Mouse (Mus musculus): ENCODE data around the gene Dapl1. TPM values are rescaled to one million over a fixed set of nuclear protein-coding genes. Genes with fewer than 3 reads are reported as not detected.

The Dapl1 gene
- polyA plus RNA-seq, 1 experiment from 2014 or later = 5.4 TPM

DNA sequence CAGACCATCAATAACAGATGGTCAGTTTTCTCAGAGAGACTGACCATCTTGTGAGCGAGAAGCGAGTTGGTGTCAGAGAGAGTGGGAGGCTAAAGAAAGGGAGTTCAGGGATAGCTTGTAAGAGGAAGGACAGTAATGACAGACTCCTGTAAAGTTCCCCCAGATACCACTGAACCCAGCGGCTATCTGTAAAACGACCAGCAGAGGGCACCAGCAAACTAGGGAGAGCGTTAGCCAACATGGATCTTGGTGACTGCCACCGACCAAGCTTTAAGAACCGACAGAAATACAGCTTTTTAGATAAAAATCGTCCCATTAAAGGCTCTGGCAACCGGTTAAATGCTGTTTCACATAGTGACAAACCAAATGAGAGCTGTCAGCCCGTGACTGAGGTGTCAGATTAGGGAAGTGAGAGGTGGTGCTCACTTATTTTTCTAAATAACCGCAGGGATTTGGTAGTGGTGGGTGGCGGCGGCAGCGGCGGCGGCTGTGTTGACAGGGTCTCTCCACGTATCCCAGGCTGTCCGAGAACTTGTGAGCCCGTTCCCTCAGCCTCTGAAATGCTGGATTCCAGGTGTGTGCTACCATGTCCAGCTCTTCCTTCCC lies 37.7 kb downstream of the Dapl1 start:
- ATAC-seq (ENCODE audit: low read depth) = peak; percentile 86
- WGBS = 11% methylated on average over 19 of the region's 19 CpGs
- H3K9me3 ChIP-seq (ENCODE audit: control insufficient read depth, low read length) = no peaks in the 10 kb centered on the region
- H3K27me3 ChIP-seq (ENCODE audit: control insufficient read depth, insufficient read depth, low read depth, low read length) = no peaks in the 10 kb centered on the region
- peaks cover 5% of the 10 kb centered on the region for H3K4me1 ChIP-seq (replicated peaks; ENCODE audit: control insufficient read depth, insufficient read depth, low read length)
- H3K4me3 ChIP-seq (ENCODE audit: low read length) = peak overlapping the region; percentile 32
- no peaks in the 10 kb centered on the region for H3K36me3 ChIP-seq (ENCODE audit: control insufficient read depth, insufficient read depth, low read length)
- H3K4me2 ChIP-seq (ENCODE audit: low read depth, low read length) = peak overlapping the region; percentile 55
- H3K27ac ChIP-seq (ENCODE audit: low read length) = peak overlapping the region; percentile 38
- H3K9ac ChIP-seq (ENCODE audit: low read length) = peak overlapping the region; percentile 60

DNA sequence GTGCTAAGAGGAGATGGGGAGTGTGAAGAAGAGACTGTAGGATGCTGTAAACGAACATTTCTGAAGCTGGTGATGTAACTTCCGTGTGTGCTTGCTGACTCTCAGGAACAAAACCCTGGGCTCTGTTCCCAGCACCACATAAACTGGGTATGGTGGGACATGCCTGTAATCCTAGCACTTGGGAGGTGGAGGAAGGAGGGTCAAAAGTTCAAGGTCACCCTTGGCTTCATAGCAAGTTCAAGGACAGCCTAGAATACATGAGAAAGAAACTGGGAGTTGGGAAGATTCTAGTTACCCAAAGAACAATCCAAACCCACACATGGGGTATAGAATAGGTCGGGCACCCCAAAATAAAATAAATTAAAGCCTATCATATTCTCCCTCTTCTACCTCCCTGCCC lies 39.1 kb downstream of the Dapl1 start:
- no peak overlapping the region for H3K9ac ChIP-seq (ENCODE audit: low read length)
- H3K36me3 ChIP-seq (ENCODE audit: control insufficient read depth, insufficient read depth, low read length) = no peaks in the 10 kb centered on the region
- ATAC-seq (ENCODE audit: low read depth) = no peak
- no peaks in the 10 kb centered on the region for H3K9me3 ChIP-seq (ENCODE audit: control insufficient read depth, low read length)
- H3K27ac ChIP-seq (ENCODE audit: low read length) = no peak overlapping the region
- no peak overlapping the region for H3K4me2 ChIP-seq (ENCODE audit: low read depth, low read length)
- no peak overlapping the region for H3K4me3 ChIP-seq (ENCODE audit: low read length)
- H3K4me1 ChIP-seq (replicated peaks; ENCODE audit: control insufficient read depth, insufficient read depth, low read length) = peaks cover 5% of the 10 kb centered on the region
- H3K27me3 ChIP-seq (ENCODE audit: control insufficient read depth, insufficient read depth, low read depth, low read length) = no peaks in the 10 kb centered on the region
- 86% methylated on average over 3 of the region's 3 CpGs for WGBS

DNA sequence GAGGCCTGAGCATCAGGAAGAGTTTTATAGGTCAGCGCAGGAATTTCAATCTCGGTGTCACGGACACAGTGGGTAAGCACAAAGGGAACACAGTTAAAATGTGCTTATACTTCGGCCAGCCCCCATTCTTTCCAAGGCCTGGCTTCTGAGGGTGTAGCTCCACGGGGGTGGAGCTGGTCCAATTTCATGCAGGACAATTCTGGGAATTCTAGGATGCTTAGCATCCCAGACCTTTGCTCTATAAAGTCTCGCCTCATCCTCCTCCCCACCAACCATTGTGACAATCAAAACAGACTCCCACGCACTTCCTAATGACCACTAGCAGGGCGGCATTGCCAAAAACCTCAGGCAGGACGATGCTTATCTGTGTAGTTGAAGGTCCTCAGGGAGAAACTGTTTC lies 42.4 kb downstream of the Dapl1 start:
- no peaks in the 10 kb centered on the region for H3K27me3 ChIP-seq (ENCODE audit: control insufficient read depth, insufficient read depth, low read depth, low read length)
- H3K9me3 ChIP-seq (ENCODE audit: control insufficient read depth, low read length) = no peaks in the 10 kb centered on the region
- no peaks in the 10 kb centered on the region for H3K36me3 ChIP-seq (ENCODE audit: control insufficient read depth, insufficient read depth, low read length)
- H3K27ac ChIP-seq (ENCODE audit: low read length) = no peak overlapping the region
- no peak overlapping the region for H3K4me2 ChIP-seq (ENCODE audit: low read depth, low read length)
- no peak overlapping the region for H3K4me3 ChIP-seq (ENCODE audit: low read length)
- peaks cover 15% of the 10 kb centered on the region for H3K4me1 ChIP-seq (replicated peaks; ENCODE audit: control insufficient read depth, insufficient read depth, low read length)
- H3K9ac ChIP-seq (ENCODE audit: low read length) = no peak overlapping the region
- WGBS = 65% methylated on average over 9 of the region's 9 CpGs
- ATAC-seq (ENCODE audit: low read depth) = no peak

DNA sequence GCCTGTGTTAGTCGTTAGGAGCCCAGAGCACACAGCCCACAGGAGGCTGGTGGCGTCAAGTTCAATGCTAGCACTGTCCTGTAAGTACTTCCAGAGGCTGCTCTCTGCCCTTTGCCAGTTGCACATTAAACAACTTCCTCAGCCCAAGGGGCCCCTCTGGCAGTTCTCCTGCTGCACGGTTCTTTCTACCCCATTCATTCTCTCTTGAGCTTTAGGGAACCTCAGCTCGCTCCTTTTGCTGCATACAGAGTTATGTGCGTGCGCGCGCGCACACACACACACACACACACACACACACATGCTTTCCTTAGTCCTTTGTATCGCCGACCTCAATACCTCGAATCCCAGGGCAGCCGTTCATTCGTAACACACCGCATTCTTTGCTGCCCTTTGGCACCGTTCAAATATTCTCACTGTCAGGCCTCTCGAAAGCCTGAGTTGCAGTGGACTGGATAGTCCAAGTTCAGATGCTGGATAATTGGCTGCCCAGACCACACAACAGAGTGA lies 45.2 kb downstream of the Dapl1 start:
- H3K36me3 ChIP-seq (ENCODE audit: control insufficient read depth, insufficient read depth, low read length) = no peaks in the 10 kb centered on the region
- 44% methylated on average over 17 of the region's 17 CpGs for WGBS
- H3K27ac ChIP-seq (ENCODE audit: low read length) = no peak overlapping the region; the same call in 1 of the 2 replicates
- no peak for ATAC-seq (ENCODE audit: low read depth)
- H3K9me3 ChIP-seq (ENCODE audit: control insufficient read depth, low read length) = no peaks in the 10 kb centered on the region
- peak overlapping the region; percentile 34; the same call in 1 of the 2 replicates for H3K9ac ChIP-seq (ENCODE audit: low read length)
- peaks cover 12% of the 10 kb centered on the region for H3K4me1 ChIP-seq (replicated peaks; ENCODE audit: control insufficient read depth, insufficient read depth, low read length)
- H3K4me3 ChIP-seq (ENCODE audit: low read length) = no peak overlapping the region
- no peaks in the 10 kb centered on the region for H3K27me3 ChIP-seq (ENCODE audit: control insufficient read depth, insufficient read depth, low read depth, low read length)
- peak overlapping the region; percentile 12; the same call in 1 of the 2 replicates for H3K4me2 ChIP-seq (ENCODE audit: low read depth, low read length)

DNA sequence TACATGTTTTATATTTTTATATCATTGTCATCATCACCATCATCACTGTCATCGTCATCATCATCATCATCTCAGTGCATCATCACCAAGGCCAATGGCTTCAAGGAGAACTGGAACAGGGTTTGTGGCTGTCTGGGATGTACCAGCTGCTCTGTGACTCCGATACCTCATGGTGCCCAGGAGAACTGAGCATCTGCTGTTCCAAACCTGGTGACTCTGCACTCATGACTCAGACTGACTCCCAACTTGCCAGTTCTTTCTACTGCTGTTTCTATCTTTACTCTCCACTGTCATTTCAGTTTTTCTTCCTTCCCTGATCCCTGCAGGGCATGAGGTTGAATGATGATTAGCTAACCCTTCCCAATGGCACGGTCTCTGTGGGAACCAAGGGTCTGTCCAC lies 46.4 kb downstream of the Dapl1 start:
- ATAC-seq (ENCODE audit: low read depth) = no peak
- Histone ChIP-seq H3K9me3 (ENCODE audit: control insufficient read depth, low read length) (no peaks in the 10 kb centered on the region), H3K4me3 (ENCODE audit: low read length) (no peak overlapping the region), H3K9ac (ENCODE audit: low read length) (no peak overlapping the region), H3K27me3 (ENCODE audit: control insufficient read depth, insufficient read depth, low read depth, low read length) (no peaks in the 10 kb centered on the region), H3K4me1 (replicated peaks; ENCODE audit: control insufficient read depth, insufficient read depth, low read length) (peaks cover 9% of the 10 kb centered on the region), H3K27ac (ENCODE audit: low read length) (no peak overlapping the region), H3K4me2 (ENCODE audit: low read depth, low read length) (no peak overlapping the region), H3K36me3 (ENCODE audit: control insufficient read depth, insufficient read depth, low read length) (no peaks in the 10 kb centered on the region)
- WGBS = 89% methylated on average over 3 of the region's 3 CpGs

DNA sequence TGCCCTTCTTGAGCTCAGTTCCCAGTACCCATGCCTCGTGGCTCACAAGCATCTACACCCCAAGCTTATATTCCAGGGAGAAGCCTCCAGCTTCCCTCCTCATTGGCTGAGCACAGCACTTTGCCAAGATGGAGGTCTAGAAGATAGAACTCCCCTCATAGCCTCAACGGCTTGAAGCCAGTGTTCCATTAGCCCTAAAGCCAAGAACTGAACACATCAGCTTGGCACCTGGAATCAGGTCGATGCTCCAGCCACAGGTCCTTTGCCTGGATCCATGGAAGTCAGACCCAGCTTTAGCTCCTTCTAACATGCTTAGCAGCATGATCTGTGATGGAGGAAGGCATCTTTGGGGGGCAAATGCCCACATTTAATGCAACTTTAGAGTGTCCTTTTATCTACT lies 48.5 kb downstream of the Dapl1 start:
- no peak for ATAC-seq (ENCODE audit: low read depth)

DNA sequence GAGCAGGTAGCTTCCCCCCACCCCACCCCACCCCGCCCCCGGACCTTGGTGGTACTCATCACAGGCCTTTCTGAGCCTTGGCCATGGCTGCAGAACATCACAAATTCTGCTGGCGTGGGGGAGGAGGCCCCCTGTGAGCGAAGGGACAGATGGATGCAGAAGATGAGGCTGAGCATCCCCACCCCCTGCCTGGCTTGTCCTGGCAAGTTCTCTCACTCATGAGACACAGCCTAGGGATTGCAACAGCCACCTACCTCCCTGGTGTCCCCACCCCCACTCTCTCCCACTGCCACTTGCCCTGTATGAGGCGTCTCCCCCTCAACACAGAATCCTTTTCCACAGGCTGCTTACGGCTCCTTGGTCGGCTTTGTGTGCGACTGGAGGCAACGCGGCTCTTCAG lies 49.1 kb downstream of the Dapl1 start:
- H3K4me3 ChIP-seq (ENCODE audit: low read length) = no peak overlapping the region
- no peaks in the 10 kb centered on the region for H3K27me3 ChIP-seq (ENCODE audit: control insufficient read depth, insufficient read depth, low read depth, low read length)
- H3K27ac ChIP-seq (ENCODE audit: low read length) = no peak overlapping the region
- 86% methylated on average over 10 of the region's 10 CpGs for WGBS
- H3K4me1 ChIP-seq (replicated peaks; ENCODE audit: control insufficient read depth, insufficient read depth, low read length) = peaks cover 9% of the 10 kb centered on the region
- no peaks in the 10 kb centered on the region for H3K36me3 ChIP-seq (ENCODE audit: control insufficient read depth, insufficient read depth, low read length)
- H3K4me2 ChIP-seq (ENCODE audit: low read depth, low read length) = no peak overlapping the region
- H3K9me3 ChIP-seq (ENCODE audit: control insufficient read depth, low read length) = no peaks in the 10 kb centered on the region
- ATAC-seq (ENCODE audit: low read depth) = no peak
- no peak overlapping the region for H3K9ac ChIP-seq (ENCODE audit: low read length)

More for the DNA sequence above, 48.5 kb downstream of the Dapl1 start:
- Histone ChIP-seq H3K27me3 (ENCODE audit: control insufficient read depth, insufficient read depth, low read depth, low read length) (no peaks in the 10 kb centered on the region), H3K4me2 (ENCODE audit: low read depth, low read length) (no peak overlapping the region), H3K4me3 (ENCODE audit: low read length) (no peak overlapping the region), H3K27ac (ENCODE audit: low read length) (no peak overlapping the region), H3K9me3 (ENCODE audit: control insufficient read depth, low read length) (no peaks in the 10 kb centered on the region), H3K36me3 (ENCODE audit: control insufficient read depth, insufficient read depth, low read length) (no peaks in the 10 kb centered on the region), H3K4me1 (replicated peaks; ENCODE audit: control insufficient read depth, insufficient read depth, low read length) (peaks cover 9% of the 10 kb centered on the region), H3K9ac (ENCODE audit: low read length) (no peak overlapping the region)
- 86% methylated on average over 3 of the region's 3 CpGs for WGBS

DNA sequence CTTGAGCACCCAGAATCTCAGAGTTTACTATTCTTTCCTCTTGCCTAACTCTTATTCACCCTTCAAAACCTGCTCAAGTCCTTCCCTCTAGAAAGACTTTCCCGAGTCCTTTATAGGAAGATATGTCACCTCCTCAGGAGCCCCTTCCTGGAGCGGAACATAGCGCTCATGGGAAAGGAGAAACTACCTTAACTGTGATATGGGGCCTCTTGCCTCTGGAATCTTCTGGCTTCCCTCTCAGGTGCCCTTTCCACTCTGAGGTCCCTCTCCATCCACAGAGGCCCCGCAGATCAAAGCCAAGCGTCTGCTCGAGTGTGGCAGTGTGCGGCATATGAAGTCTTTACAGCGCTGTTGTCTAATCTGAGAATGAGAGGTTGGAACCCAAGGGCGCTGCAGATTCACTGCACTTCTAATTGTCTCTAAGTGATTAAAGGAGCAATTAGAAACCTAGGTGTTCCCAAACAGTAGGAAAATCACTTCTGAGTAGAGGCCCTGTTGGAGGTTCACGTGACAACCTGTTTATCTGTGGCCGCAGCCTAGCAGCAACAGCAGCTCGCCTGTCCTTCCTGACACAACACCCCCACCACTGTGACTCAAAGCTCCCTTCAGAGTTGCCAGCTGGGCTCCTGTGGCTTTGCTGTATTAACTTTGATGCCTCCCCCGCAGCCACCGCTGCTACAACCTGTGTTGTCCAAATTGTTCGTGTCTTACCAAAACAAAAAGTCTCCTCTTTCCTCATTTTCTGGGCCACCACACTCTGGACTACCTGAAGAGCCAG lies 49.7 kb downstream of the Dapl1 start:
- 58% methylated on average over 15 of the region's 15 CpGs for WGBS
- peaks cover 9% of the 10 kb centered on the region for H3K4me1 ChIP-seq (replicated peaks; ENCODE audit: control insufficient read depth, insufficient read depth, low read length)
- ATAC-seq (ENCODE audit: low read depth) = no peak
- H3K27me3 ChIP-seq (ENCODE audit: control insufficient read depth, insufficient read depth, low read depth, low read length) = no peaks in the 10 kb centered on the region
- no peak overlapping the region for H3K4me2 ChIP-seq (ENCODE audit: low read depth, low read length)
- no peak overlapping the region for H3K27ac ChIP-seq (ENCODE audit: low read length)
- no peaks in the 10 kb centered on the region for H3K9me3 ChIP-seq (ENCODE audit: control insufficient read depth, low read length)
- no peak overlapping the region for H3K4me3 ChIP-seq (ENCODE audit: low read length)
- no peak overlapping the region for H3K9ac ChIP-seq (ENCODE audit: low read length)
- no peaks in the 10 kb centered on the region for H3K36me3 ChIP-seq (ENCODE audit: control insufficient read depth, insufficient read depth, low read length)

DNA sequence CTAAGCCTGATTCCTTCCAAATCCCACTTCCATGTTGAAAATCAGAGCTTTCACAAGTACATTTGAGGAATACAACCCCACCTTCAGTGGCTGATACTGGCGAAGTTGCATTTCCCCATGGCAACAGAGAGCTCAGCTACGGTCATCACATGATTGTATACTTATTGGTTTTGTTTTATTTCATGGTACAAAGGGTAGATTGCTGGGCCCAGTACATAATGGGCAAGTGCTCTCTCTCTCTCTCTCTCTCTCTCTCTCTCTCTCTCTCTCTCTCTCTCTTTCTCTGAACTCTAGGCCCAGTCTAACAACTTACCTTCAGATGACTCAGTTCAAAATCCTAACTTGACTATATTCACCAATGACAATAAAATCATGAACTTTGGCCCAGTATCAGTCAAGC lies 52.5 kb downstream of the Dapl1 start:
- ATAC-seq (ENCODE audit: low read depth) = no peak
- H3K4me3 ChIP-seq (ENCODE audit: low read length) = no peak overlapping the region
- H3K36me3 ChIP-seq (ENCODE audit: control insufficient read depth, insufficient read depth, low read length) = no peaks in the 10 kb centered on the region
- no peak overlapping the region for H3K4me2 ChIP-seq (ENCODE audit: low read depth, low read length)
- H3K27me3 ChIP-seq (ENCODE audit: control insufficient read depth, insufficient read depth, low read depth, low read length) = no peaks in the 10 kb centered on the region
- 86% methylated on average over 2 of the region's 2 CpGs for WGBS
- H3K27ac ChIP-seq (ENCODE audit: low read length) = no peak overlapping the region
- H3K4me1 ChIP-seq (replicated peaks; ENCODE audit: control insufficient read depth, insufficient read depth, low read length) = no peaks in the 10 kb centered on the region
- H3K9ac ChIP-seq (ENCODE audit: low read length) = no peak overlapping the region
- no peaks in the 10 kb centered on the region for H3K9me3 ChIP-seq (ENCODE audit: control insufficient read depth, low read length)

Data from lung, embryonic 16.5 days (tissue).